Mouse (Mus musculus) thymus, adult 2 months (tissue): Measurements from ENCODE around the gene Rbfox3.

ENCODE experiments used
- CTCF ChIP-seq: fragments of 200-500 bp; IDR thresholded peaks from 2 replicates; pipeline ENCODE4 v1.5.1; 2012; ENCODE audit warnings: mild to moderate bottlenecking, control low read depth, low read length, moderate library complexity, borderline replicate concordance; ENCODE audit not compliant: control insufficient read depth, poor library complexity, insufficient read depth; ENCODE audit errors: extremely low read depth
- POLR2A ChIP-seq: fragments of 200-500 bp; IDR thresholded peaks from 2 replicates; pipeline ENCODE4 v1.6.1; 2012; ENCODE audit warnings: mild to moderate bottlenecking, low read length, control low read depth, moderate library complexity; ENCODE audit not compliant: control insufficient read depth, poor library complexity, insufficient read depth; ENCODE audit errors: extremely low read depth

- no peak for TF ChIP-seq POLR2A
- no peak for TF ChIP-seq CTCF
These were observed 454.5 kb downstream of the Rbfox3 start for GRCm38 (mm10) chr11:118456937-118457336.
